Mouse (Mus musculus): ENCODE results near the gene Pgk2. TPM values are rescaled to one million over a fixed set of nuclear protein-coding genes. Genes with fewer than 3 reads are reported as not detected.

The Pgk2 gene
- not detected in 2 replicates for polyA plus RNA-seq (2012; rRNA removed)

GRCm38 (mm10) chr17:40208540-40208939 lies at the start of gene Pgk2:
TSS of gene Pgk2 (minus strand) at chr17:40208640.

GRCm38 (mm10) chr17:40242135-40242534 lies 33.7 kb upstream of the Pgk2 start, which contains the start of gene Crisp3:
TSS of gene Crisp3 (minus strand) at chr17:40242288.

Other genes starting within 250 kb of the Pgk2 start
- gene AC192777.2, start 113.2 kb downstream of the Pgk2 start, polyA plus RNA-seq (2012; rRNA removed), result not detected in 2 replicates
- not detected in 2 replicates for gene Crisp3, start 33.6 kb upstream of the Pgk2 start, polyA plus RNA-seq (2012; rRNA removed)
- gene Crisp1, start 110.6 kb upstream of the Pgk2 start, polyA plus RNA-seq (2012; rRNA removed), result not detected in 2 replicates